Mouse (Mus musculus) liver, embryonic 14.5 days (tissue): ENCODE results near the gene Acsbg2.

Experiments
- CTCF ChIP-seq: IDR thresholded peaks from 2 replicates; pipeline ENCODE4 v1.5.1; 2016; ENCODE audit warnings: antibody characterized with exemption, low read depth, control low read depth
- EP300 ChIP-seq: IDR thresholded peaks from 2 replicates; pipeline ENCODE4 v1.6.1; 2016; ENCODE audit warnings: antibody characterized with exemption, low read depth

DNA sequence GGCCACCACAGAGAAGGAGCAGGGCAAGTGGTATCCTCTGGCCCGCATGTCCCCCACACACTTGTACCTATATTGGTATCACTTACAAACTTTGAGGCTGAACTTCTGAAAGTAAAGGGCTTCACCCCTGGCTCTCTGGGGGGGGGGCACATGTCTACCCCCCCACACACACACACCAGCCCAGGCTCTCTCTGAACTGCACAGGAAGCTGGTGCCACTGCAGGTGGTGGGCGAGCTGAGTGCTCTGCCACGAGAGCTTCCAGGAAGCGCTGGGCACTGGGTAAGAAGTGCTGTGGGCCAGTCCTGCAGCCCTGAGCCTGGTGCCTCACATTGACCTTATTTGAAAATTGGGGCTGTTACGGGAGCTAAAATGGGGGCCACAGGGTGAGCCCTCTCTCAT, 30.6 kb downstream of the Acsbg2 start:
- TF ChIP-seq CTCF (no peak), EP300 (no peak)
